Mouse (Mus musculus) erythroblast, embryonic 14.5 days (primary cell): ENCODE results near the gene Tgfbr3l.

ENCODE experiments used
- GATA1 ChIP-seq: IDR thresholded peaks from 2 replicates; pipeline ENCODE4 v1.6.1; 2012; ENCODE audit warnings: low read length, inconsistent platforms, mixed read lengths
- TAL1 ChIP-seq: IDR thresholded peaks from 3 replicates; pipeline ENCODE4 v1.6.1; 2012; ENCODE audit warnings: low read length, inconsistent platforms, mixed read lengths

- TF ChIP-seq GATA1 (no peak), TAL1 (no peak)
Measured at GRCm38 (mm10) chr8:4238434-4239192, 9.4 kb upstream of the Tgfbr3l start, which contains the start of the genes Map2k7 and Gm49320.
